8 mouse cellular contexts compared by ENCODE assay signal in the genomic region with DNA sequence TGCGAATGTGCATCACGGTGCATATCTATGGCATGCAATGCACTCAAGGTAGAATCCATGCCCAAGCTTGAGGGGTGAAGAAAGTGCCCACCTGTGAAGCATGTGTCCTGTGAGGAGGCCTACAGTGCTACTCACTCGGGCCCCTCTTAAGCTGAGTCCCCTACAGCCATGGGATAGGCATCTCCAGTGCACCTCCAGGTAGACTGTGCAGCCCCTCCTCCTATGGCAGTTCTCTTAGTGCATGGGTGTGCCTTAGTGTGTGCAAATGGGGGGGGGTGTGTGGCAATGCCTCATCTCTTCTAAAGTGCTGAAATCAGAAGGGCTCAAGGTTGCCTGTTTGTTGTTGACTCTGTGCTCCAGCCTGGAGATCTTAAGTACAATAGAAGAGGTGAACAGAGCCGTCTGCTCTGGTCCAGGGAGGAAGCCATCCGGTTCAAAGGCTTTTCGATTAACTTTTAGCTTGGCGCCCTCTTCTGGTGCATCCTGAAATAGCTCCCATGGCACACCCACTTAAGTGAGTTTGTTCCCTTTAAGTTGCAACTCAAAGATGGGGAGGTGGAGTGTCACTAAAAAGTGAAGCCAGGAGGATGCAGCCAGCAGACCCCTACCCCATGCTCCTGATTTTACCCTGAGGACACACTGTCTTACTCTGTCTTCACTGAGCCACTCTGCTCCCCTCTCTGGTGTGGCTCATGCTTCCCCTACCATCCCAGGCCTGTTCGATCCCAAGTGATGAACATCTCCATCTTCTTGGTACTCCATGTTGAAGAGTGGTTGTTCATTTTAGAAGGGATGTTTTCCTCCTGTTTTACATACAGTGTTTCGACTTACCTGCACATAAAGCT. TPM values are rescaled to one million over a fixed set of nuclear protein-coding genes. Genes with fewer than 3 reads are reported as not detected.
DNase-seq lines count a peak whose midpoint lies in the region; ATAC-seq and TF ChIP-seq lines count a peak whose summit lies in the region.

No protein-coding gene starts in this region.

- peaks cover 3% of the 10 kb centered on the region; the same call in 1 of the 2 replicates for H3K36me3 ChIP-seq in heart, embryonic 12.5 days
- H3K36me3 ChIP-seq in kidney, postnatal 0 days (ENCODE audit: insufficient read depth, low read length) = no peaks in the 10 kb centered on the region

- H3K9ac ChIP-seq in heart, embryonic 12.5 days = no peak overlapping the region
- H3K9ac ChIP-seq in kidney, postnatal 0 days (ENCODE audit: low read depth, low read length) = no peak overlapping the region

- TF ChIP-seq POLR2A in lung, adult 2 months (IDR thresholded peaks at IDR 0.05; ENCODE audit: borderline replicate concordance, extremely low read depth, low read depth, low read length) = no peak

- TF ChIP-seq CTCF in kidney, postnatal 0 days (IDR thresholded peaks at IDR 0.05; ENCODE audit: low read depth) = peak; percentile 83
- TF ChIP-seq CTCF in lung, adult 2 months (IDR thresholded peaks at IDR 0.05; ENCODE audit: insufficient read depth, low read length) = peak; percentile 58

- H3K4me2 ChIP-seq in heart, embryonic 12.5 days = no peak overlapping the region
- H3K4me2 ChIP-seq in kidney, postnatal 0 days (ENCODE audit: low read length) = no peak overlapping the region

- ATAC-seq in heart, embryonic 12.5 days (ENCODE audit: insufficient number of reproducible peaks, low FRiP score) = 0 out of 2 replicates have a peak, but pooled peaks have one; percentile 22
- ATAC-seq in kidney, postnatal 0 days (replicated peaks; ENCODE audit: low FRiP score, low read depth) = no peak; the same call in 1 of the 2 replicates
- peak; percentile 35; the same call in 1 of the 2 replicates for ATAC-seq in neutrophil, adult 5-6 weeks (ENCODE audit: extremely low read depth, insufficient number of reproducible peaks, low FRiP score, poor library complexity, severe bottlenecking)

- H3K9me3 ChIP-seq in heart, embryonic 12.5 days (replicated peaks) = no peaks in the 10 kb centered on the region
- no peaks in the 10 kb centered on the region for H3K9me3 ChIP-seq in kidney, postnatal 0 days (replicated peaks; ENCODE audit: low read length)

- WGBS in heart, embryonic 12.5 days = 45% methylated on average over 9 of the region's 9 CpGs
- WGBS in kidney, postnatal 0 days = 47% methylated on average over 9 of the region's 9 CpGs
- 42% methylated on average over 9 of the region's 9 CpGs for WGBS in lung, adult 2 months

- H3K4me3 ChIP-seq in heart, embryonic 12.5 days = no peak overlapping the region
- H3K4me3 ChIP-seq in kidney, postnatal 0 days (replicated peaks; ENCODE audit: low read depth, low read length) = no peak overlapping the region
- no peak overlapping the region for H3K4me3 ChIP-seq in lung, adult 2 months (replicated peaks; ENCODE audit: extremely low read depth, low read depth, low read length)

- DNase-seq in CD4-positive helper T cell, adult 2 months (ENCODE audit: low read depth, low spot score) = peak; percentile 64
- peak; percentile 55 for DNase-seq in adrenal gland, adult 2 months
- peak; percentile 87 for DNase-seq in embryo, embryonic 11 days
- DNase-seq in kidney, postnatal 0 days (ENCODE audit: low spot score) = peak; percentile 88
- DNase-seq in lung, adult 2 months = peak; percentile 80
- DNase-seq in thymus, postnatal 0 days (ENCODE audit: low spot score) = peak; percentile 75

- no peaks in the 10 kb centered on the region for H3K27me3 ChIP-seq in heart, embryonic 12.5 days (replicated peaks)
- no peaks in the 10 kb centered on the region for H3K27me3 ChIP-seq in kidney, postnatal 0 days (ENCODE audit: insufficient read depth, low read length)

- H3K4me1 ChIP-seq in heart, embryonic 12.5 days (replicated peaks) = peaks cover 9% of the 10 kb centered on the region; the same call in 1 of the 2 replicates
- H3K4me1 ChIP-seq in kidney, postnatal 0 days (replicated peaks; ENCODE audit: insufficient read depth, low read length) = no peaks in the 10 kb centered on the region
- H3K4me1 ChIP-seq in lung, adult 2 months (ENCODE audit: control insufficient read depth, insufficient read depth, low read length) = no peaks in the 10 kb centered on the region

- no peak overlapping the region for H3K27ac ChIP-seq in heart, embryonic 12.5 days (ENCODE audit: poor library complexity, severe bottlenecking)
- no peak overlapping the region for H3K27ac ChIP-seq in kidney, postnatal 0 days

RNA-seq across cellular contexts. Expression of a gene that starts 55.0 kb away (rescaled TPM):
- total RNA-seq in adrenal gland, adult 2 months (2021) = 10 to 100 TPM; 38.8 to 39.8 TPM
- polyA plus RNA-seq in adrenal gland, adult 2 months (2012; rRNA removed) = 20.1 and 23.2 TPM in 2 replicates
- 18.2 and 18.4 TPM in 2 replicates for polyA plus RNA-seq in heart, embryonic 12.5 days (2016; fragmentation: Nextera tagmentation; extraction: Ambion mirVana)
- 19.7 and 21.0 TPM in 2 replicates for polyA plus RNA-seq in kidney, postnatal 0 days (2015; fragmentation: Nextera tagmentation; extraction: Ambion mirVana)
- polyA plus RNA-seq in lung, adult 2 months (2012; rRNA removed) = 21.8 and 28.9 TPM in 2 replicates
- 74.5 and 95.0 TPM in 2 replicates for total RNA-seq in neutrophil, adult 5-6 weeks (2017)
- 19.5 and 19.6 TPM in 2 replicates for polyA plus RNA-seq in thymus, postnatal 0 days (2015; fragmentation: Nextera tagmentation; extraction: Ambion mirVana)
